Mouse (Mus musculus) ovary, postnatal 14 days (tissue): Measurements from ENCODE around the gene Clint1.
"Not testable (repeated sequence)": the region's sequence is repeated elsewhere in the genome, so short reads cannot be mapped to it uniquely, and the experiment has no call there.

ENCODE experiments used
- DNase-seq: peaks from one replicate; pipeline ENCODE4 v3.0.0; 2022; ENCODE audit warnings: low spot score

Clint1 gene

GRCm38 (mm10) chr11:45848253-45848652 lies 3.6 kb upstream of the Clint1 start:
- DNase-seq = no peak

GRCm38 (mm10) chr11:45849203-45849602 lies 2.6 kb upstream of the Clint1 start:
- no peak for DNase-seq

GRCm38 (mm10) chr11:45849859-45850258 lies 2.0 kb upstream of the Clint1 start:
- DNase-seq = no peak

- no peak for DNase-seq
Observed at GRCm38 (mm10) chr11:45850317-45850716, 1.5 kb upstream of the Clint1 start.

GRCm38 (mm10) chr11:45852124-45852994 lies 508 bp downstream of the Clint1 start:
- peak; percentile 12 for DNase-seq

- DNase-seq = no peak
Observed at GRCm38 (mm10) chr11:45852995-45853317, 1.1 kb downstream of the Clint1 start.

GRCm38 (mm10) chr11:45853916-45854315 lies 2.1 kb downstream of the Clint1 start:
- no peak for DNase-seq

- DNase-seq = no peak
Observed at GRCm38 (mm10) chr11:45854381-45854780, 2.5 kb downstream of the Clint1 start.

GRCm38 (mm10) chr11:45855407-45856148 lies 3.7 kb downstream of the Clint1 start:
- no peak for DNase-seq

GRCm38 (mm10) chr11:45856149-45856516 lies 4.3 kb downstream of the Clint1 start:
- DNase-seq = no peak

GRCm38 (mm10) chr11:45861334-45861733 lies 9.5 kb downstream of the Clint1 start:
- no peak for DNase-seq

GRCm38 (mm10) chr11:45864409-45864808 lies 12.6 kb downstream of the Clint1 start:
- no peak for DNase-seq

GRCm38 (mm10) chr11:45865861-45866260 lies 14.0 kb downstream of the Clint1 start:
- DNase-seq = no peak

- no peak for DNase-seq
Observed at GRCm38 (mm10) chr11:45866534-45866933, 14.7 kb downstream of the Clint1 start.

GRCm38 (mm10) chr11:45873666-45874065 lies 21.8 kb downstream of the Clint1 start:
- DNase-seq = no peak

GRCm38 (mm10) chr11:45874251-45874650 lies 22.4 kb downstream of the Clint1 start:
- DNase-seq = no peak

- DNase-seq = no peak
Observed at GRCm38 (mm10) chr11:45875351-45875935, 23.6 kb downstream of the Clint1 start.

GRCm38 (mm10) chr11:45876036-45876435 lies 24.2 kb downstream of the Clint1 start:
- DNase-seq = no peak

GRCm38 (mm10) chr11:45879366-45879765 lies 27.5 kb downstream of the Clint1 start:
- not testable (repeated sequence) for DNase-seq

- peak; percentile 42 for DNase-seq
Observed at GRCm38 (mm10) chr11:45881026-45881682, 29.3 kb downstream of the Clint1 start.

GRCm38 (mm10) chr11:45881683-45882068 lies 29.8 kb downstream of the Clint1 start:
- no peak for DNase-seq

GRCm38 (mm10) chr11:45883270-45883931 lies 31.6 kb downstream of the Clint1 start:
- DNase-seq = no peak
